Mouse (Mus musculus): ENCODE results near the gene Gm973. TPM values are rescaled to one million over a fixed set of nuclear protein-coding genes. Genes with fewer than 3 reads are reported as not detected.
A peak's percentile ranks its signal among the peaks of the same experiment; 100 is the strongest.

Gm973 gene
- polyA plus RNA-seq, 1 experiment from 2014 or later: 0.73 TPM

DNA sequence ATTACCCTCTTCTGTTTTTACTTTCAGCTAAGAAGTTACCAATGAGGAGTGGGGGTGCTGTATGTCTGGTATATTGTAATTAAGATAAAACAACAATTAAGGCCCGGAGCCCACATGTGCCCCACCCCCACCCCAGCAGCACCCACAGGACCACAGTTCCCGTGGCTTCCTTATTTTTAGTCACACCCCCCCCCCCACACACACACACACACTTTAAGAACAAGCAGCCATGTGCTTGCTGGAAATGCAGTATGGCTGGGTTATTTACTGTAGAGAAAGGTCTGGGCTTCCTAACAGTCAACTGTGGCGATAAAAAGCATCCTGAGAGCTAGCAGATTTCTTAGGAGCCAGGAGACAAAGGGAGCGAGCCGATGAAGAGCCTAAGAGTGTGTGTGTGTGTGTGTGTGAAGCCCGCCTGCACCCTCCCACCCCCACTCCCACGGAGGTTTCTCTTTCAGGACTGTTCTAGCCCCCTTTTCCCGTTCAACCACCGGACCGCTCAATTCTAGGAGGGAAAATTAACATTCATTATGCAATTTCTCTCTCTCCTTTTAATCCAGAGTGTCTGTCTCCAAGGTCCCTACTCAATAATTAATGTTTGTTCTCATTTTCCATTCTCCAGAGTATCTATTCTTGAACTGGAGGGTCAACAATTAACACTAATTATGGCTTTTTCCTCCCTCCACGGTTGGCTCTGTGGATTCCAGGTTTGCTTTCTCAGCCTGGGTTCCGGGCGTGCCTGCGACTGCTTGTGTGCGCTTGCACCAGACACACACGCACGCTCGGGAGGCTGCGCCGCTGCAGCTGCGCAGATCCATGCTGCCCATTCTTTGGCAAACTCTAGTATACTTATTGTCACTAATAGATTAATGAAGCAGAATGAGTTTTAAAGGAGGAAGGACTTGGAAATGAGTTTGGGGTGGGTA lies 58.5 kb downstream of the Gm973 start:
- peak overlapping the region; percentile 53 for H3K4me2 ChIP-seq
- H3K4me3 ChIP-seq (replicated peaks): peak overlapping the region; percentile 21
- no peak for ATAC-seq (replicated peaks; ENCODE audit: low FRiP score)
- peaks cover 42% of the 10 kb centered on the region for H3K4me1 ChIP-seq
- 25% methylated on average over 21 of the region's 21 CpGs for WGBS
- no peaks in the 10 kb centered on the region for H3K9me3 ChIP-seq (replicated peaks)
- no peaks in the 10 kb centered on the region for H3K36me3 ChIP-seq
- no peaks in the 10 kb centered on the region for H3K27me3 ChIP-seq
- 0 out of 2 replicates have a peak overlapping the region, but pooled peaks have one; percentile 5 for H3K9ac ChIP-seq
- peak overlapping the region; percentile 39; the same call in 1 of the 2 replicates for H3K27ac ChIP-seq

DNA sequence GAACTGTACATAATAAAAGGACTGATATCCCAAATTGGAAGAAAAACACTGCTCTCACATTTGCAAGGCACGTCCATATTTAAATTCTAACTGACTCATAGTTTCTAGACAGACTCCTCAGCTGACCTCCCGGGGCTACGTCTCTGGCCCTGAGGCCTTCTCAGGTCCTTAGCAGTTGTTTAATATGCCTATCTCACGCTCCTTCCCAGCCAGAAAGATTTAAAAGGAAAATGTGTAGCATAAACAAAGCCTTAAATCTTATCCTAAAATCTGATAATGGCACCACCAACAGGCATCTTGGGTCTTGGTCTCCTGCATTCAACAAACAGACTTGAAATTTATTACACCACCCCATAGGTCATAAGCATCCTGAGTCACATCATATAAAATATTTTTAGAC lies 62.7 kb downstream of the Gm973 start:
- Histone ChIP-seq H3K4me2 (no peak overlapping the region), H3K9me3 (replicated peaks) (no peaks in the 10 kb centered on the region), H3K4me1 (peaks cover 50% of the 10 kb centered on the region), H3K4me3 (replicated peaks) (no peak overlapping the region), H3K27ac (peak overlapping the region; percentile 82; the same call in 1 of the 2 replicates), H3K36me3 (no peaks in the 10 kb centered on the region), H3K9ac (no peak overlapping the region), H3K27me3 (no peaks in the 10 kb centered on the region)
- WGBS: 43% methylated on average over 4 of the region's 4 CpGs
- ATAC-seq (replicated peaks; ENCODE audit: low FRiP score): no peak

DNA sequence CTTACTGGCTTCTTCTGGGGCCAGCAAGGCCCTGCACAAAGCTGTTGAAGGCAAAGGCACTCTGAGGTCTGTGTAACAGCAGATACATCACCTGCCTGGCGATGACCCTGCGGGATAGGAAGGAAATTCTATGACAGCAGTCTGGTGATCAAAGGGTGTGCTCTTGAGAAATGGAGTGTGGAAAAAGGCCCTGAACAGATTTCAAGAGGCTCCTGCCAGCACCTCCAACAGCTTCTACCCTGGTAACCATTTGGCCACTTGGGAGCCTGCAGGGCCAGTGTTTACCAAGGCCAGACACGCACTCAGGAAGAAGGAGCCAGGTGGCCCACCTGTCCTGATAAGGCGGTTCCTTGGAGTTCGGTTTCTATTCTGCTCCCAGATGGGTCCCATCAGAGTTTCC lies 63.3 kb downstream of the Gm973 start:
- Histone ChIP-seq H3K4me3 (replicated peaks) (no peak overlapping the region), H3K9me3 (replicated peaks) (no peaks in the 10 kb centered on the region), H3K4me2 (0 out of 2 replicates have a peak overlapping the region, but pooled peaks have one; percentile 10), H3K9ac (no peak overlapping the region), H3K36me3 (no peaks in the 10 kb centered on the region), H3K27ac (peak overlapping the region; percentile 82), H3K27me3 (no peaks in the 10 kb centered on the region), H3K4me1 (peaks cover 50% of the 10 kb centered on the region)
- WGBS: 36% methylated on average over 5 of the region's 5 CpGs
- no peak for ATAC-seq (replicated peaks; ENCODE audit: low FRiP score)

DNA sequence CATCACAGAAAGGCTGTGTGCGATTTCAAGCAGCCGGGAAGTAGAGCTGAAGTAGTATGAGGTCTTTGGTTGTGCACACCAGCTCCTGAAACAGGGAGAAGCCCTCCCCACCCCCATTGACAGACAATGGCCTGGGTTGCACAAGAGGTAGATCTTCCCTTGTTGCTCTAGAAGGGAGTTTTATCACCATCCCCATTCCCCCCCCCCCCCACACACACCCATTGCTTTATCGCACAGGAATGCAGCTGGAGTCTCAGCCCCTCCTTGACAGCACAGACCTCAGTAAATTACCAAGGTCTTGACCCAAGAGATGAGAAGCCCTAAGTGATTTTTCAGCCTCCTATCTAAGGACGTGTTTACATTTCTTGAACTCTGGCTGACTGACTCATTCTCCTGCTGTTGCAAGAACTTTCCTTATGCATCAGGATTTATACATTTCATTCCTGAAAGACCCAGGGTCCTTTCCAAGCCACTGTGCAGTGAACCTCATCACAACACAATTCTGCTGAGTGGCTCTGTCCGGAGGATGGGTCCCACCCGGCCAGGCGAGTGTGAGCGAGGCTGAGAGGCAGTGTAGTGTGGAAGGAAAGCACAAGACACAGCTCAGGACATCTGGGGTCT lies 64.2 kb downstream of the Gm973 start:
- no peak overlapping the region for H3K9ac ChIP-seq
- ATAC-seq (replicated peaks; ENCODE audit: low FRiP score): peak; percentile 89
- peak overlapping the region; percentile 10; the same call in 1 of the 2 replicates for H3K4me2 ChIP-seq
- H3K27ac ChIP-seq: peak overlapping the region; percentile 82
- H3K9me3 ChIP-seq (replicated peaks): no peaks in the 10 kb centered on the region
- H3K4me1 ChIP-seq: peaks cover 51% of the 10 kb centered on the region
- no peak overlapping the region for H3K4me3 ChIP-seq (replicated peaks)
- no peaks in the 10 kb centered on the region for H3K36me3 ChIP-seq
- H3K27me3 ChIP-seq: no peaks in the 10 kb centered on the region
- WGBS: 15% methylated on average over 8 of the region's 8 CpGs

DNA sequence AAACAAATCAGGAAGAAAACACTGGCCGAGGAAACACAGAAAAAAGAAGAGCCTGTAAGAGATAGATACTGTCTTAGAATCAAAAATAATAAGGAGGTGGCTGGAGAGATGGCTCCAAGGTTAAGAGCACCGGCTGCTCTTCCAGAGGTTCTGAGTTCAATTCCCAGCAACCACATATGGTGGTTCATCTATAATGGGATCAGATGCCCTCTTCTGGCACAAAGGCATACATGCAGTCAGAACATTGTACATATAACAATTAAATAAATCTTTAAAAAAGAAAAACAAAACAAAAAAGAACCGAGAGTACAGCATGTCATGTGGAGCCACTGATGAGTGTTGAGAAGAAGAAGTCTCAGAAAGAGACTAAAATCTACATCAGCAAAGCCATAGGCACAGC lies 64.8 kb downstream of the Gm973 start:
- H3K4me2 ChIP-seq: no peak overlapping the region
- H3K9ac ChIP-seq: no peak overlapping the region
- WGBS: 70% methylated on average over 3 of the region's 3 CpGs
- no peak overlapping the region for H3K4me3 ChIP-seq (replicated peaks)
- peak overlapping the region; percentile 82 for H3K27ac ChIP-seq
- no peak for ATAC-seq (replicated peaks; ENCODE audit: low FRiP score)
- H3K36me3 ChIP-seq: no peaks in the 10 kb centered on the region
- H3K4me1 ChIP-seq: peaks cover 49% of the 10 kb centered on the region
- no peaks in the 10 kb centered on the region for H3K27me3 ChIP-seq
- no peaks in the 10 kb centered on the region for H3K9me3 ChIP-seq (replicated peaks)

DNA sequence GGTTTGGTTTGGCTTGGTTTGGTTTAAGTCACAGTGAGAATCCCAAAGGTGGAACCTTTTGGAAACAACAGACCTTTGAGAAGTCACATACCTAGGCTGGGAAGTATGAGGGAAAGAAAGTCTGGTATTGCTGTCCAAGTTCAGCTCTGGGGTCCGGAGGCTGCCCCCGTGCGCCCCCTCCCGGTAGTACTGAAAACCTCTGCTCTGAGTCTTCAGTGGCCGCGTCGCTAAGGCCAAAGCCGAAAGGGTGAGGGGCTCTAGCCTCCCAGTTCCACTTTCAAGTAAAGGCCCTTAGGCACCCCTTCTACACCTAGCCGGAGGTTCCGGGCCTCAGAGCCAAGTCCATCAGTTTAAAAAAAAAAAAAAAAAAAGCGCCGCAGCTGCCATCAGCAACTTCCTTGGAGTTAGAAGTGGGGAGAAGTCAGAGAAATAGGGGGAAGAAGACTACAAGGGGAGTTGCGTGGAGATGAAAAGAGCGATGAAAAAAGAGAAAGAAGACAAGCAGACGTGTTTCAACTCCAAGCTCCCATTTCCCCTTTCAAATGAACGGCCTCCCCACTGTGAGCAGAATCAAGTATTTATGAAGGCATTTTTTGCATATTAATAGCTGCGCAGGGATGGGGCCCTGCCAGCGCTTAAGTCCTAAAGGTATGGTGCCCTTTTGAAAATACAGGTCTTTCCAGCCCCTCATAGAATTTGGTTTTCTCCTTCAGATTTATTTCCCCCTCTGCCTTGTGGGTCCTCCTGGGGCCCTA lies 68.8 kb downstream of the Gm973 start:
- peak overlapping the region; percentile 54 for H3K4me2 ChIP-seq
- peaks cover 33% of the 10 kb centered on the region for H3K4me1 ChIP-seq
- H3K4me3 ChIP-seq (replicated peaks): peak overlapping the region; percentile 24
- no peak overlapping the region for H3K9ac ChIP-seq
- H3K9me3 ChIP-seq (replicated peaks): no peaks in the 10 kb centered on the region
- 13% methylated on average over 18 of the region's 18 CpGs for WGBS
- peak; percentile 56; the same call in 1 of the 2 replicates for ATAC-seq (replicated peaks; ENCODE audit: low FRiP score)
- H3K27me3 ChIP-seq: no peaks in the 10 kb centered on the region
- no peak overlapping the region for H3K27ac ChIP-seq
- H3K36me3 ChIP-seq: no peaks in the 10 kb centered on the region

DNA sequence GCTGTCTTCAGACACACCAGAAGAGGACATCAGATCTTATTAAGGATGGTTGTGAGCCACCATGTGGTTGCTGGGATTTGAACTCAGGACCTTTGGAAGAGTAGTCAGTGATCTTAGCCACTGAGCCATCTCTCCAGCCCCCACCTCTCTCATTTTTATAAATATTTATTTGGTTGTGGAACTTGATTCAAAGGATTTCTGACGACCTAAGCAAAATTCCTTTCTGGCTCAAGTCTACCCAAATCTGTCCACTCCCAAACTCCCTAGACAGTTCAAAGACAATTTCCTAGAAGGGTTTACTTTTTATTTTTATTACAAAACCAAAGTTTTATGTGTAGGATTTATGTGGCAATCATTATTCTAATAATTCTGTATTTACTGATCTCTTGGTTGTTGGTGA lies 73.2 kb downstream of the Gm973 start:
- Histone ChIP-seq H3K27ac (no peak overlapping the region), H3K4me2 (no peak overlapping the region), H3K9ac (no peak overlapping the region), H3K27me3 (peaks cover 12% of the 10 kb centered on the region), H3K4me1 (peaks cover 47% of the 10 kb centered on the region), H3K9me3 (replicated peaks) (no peaks in the 10 kb centered on the region), H3K4me3 (replicated peaks) (no peak overlapping the region), H3K36me3 (no peaks in the 10 kb centered on the region)
- no peak for ATAC-seq (replicated peaks; ENCODE audit: low FRiP score)
- 67% methylated on average over 1 of the region's 1 CpGs for WGBS

DNA sequence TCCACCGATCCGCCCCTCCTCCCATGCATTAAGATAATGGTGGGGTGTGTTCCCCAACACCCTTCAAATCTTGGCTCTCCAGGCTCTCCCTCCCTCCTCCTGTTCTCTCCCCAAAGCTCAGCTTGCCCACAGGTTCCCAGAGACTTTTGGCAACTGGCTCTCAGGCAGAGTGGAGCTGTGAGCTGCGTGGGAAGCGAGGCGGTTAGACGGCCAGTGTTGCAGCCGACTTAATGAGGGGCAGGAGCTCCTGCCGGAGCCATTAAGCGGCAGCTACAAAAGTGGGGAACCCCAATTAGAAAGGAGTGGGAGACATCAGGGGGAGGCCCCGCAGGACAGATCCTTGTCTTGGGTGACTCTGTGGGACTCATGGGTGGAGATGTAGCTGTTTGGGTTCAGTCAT lies 76.3 kb downstream of the Gm973 start:
- Histone ChIP-seq H3K4me3 (replicated peaks) (peak overlapping the region; percentile 15), H3K36me3 (no peaks in the 10 kb centered on the region), H3K27me3 (peaks cover 13% of the 10 kb centered on the region), H3K9me3 (replicated peaks) (no peaks in the 10 kb centered on the region), H3K9ac (0 out of 2 replicates have a peak overlapping the region, but pooled peaks have one; percentile 3), H3K4me1 (peaks cover 44% of the 10 kb centered on the region), H3K4me2 (peak overlapping the region; percentile 44), H3K27ac (no peak overlapping the region)
- WGBS: 20% methylated on average over 10 of the region's 10 CpGs
- no peak for ATAC-seq (replicated peaks; ENCODE audit: low FRiP score)

DNA sequence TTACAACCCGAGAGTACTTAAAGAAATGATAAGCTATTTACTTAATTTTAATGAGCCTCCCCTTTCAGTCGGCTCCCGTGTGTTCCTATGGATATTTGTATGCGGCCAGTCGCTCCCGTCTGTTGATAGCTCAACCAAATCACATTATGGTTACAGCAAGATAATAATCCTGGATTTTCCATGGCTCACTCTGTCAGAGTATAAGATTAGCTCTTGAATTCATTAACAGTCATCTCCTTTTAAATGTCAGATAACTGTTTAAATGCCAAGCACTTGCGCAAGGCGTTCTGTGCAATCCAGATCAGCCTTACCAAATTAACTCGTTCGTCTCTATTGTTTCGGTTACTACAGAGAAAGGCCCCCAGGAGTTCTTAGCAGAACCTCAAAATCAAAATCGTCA lies 76.8 kb downstream of the Gm973 start:
- Histone ChIP-seq H3K4me3 (replicated peaks) (no peak overlapping the region), H3K27ac (no peak overlapping the region), H3K4me1 (peaks cover 44% of the 10 kb centered on the region), H3K4me2 (peak overlapping the region; percentile 44), H3K9me3 (replicated peaks) (no peaks in the 10 kb centered on the region), H3K36me3 (no peaks in the 10 kb centered on the region), H3K9ac (no peak overlapping the region), H3K27me3 (peaks cover 15% of the 10 kb centered on the region)
- no peak for ATAC-seq (replicated peaks; ENCODE audit: low FRiP score)
- WGBS: 39% methylated on average over 12 of the region's 12 CpGs

DNA sequence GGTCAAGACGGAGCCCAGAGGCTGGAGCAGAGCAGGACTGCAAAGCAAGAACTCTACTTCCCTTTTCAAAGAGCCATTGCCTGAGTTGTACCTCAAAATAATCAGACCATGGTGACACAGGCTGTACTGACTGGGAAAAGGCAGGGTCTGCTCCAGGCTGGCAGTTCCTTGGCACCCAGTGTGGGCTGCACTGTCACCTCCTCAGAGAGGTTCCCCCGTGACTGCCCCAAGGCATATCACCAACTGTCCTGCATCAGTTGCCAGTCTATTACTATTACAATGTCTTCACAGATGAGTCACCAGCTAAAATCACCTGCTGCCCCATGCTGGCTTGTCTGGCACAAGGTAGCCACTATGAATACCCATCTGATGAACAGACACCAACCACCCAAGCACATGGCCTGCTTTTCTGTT lies 77.6 kb downstream of the Gm973 start:
- H3K4me3 ChIP-seq (replicated peaks): no peak overlapping the region
- H3K9me3 ChIP-seq (replicated peaks): no peaks in the 10 kb centered on the region
- WGBS: 83% methylated on average over 2 of the region's 2 CpGs
- peaks cover 15% of the 10 kb centered on the region for H3K27me3 ChIP-seq
- no peak overlapping the region for H3K9ac ChIP-seq
- peaks cover 44% of the 10 kb centered on the region for H3K4me1 ChIP-seq
- no peak for ATAC-seq (replicated peaks; ENCODE audit: low FRiP score)
- H3K36me3 ChIP-seq: no peaks in the 10 kb centered on the region
- no peak overlapping the region for H3K27ac ChIP-seq
- H3K4me2 ChIP-seq: no peak overlapping the region

DNA sequence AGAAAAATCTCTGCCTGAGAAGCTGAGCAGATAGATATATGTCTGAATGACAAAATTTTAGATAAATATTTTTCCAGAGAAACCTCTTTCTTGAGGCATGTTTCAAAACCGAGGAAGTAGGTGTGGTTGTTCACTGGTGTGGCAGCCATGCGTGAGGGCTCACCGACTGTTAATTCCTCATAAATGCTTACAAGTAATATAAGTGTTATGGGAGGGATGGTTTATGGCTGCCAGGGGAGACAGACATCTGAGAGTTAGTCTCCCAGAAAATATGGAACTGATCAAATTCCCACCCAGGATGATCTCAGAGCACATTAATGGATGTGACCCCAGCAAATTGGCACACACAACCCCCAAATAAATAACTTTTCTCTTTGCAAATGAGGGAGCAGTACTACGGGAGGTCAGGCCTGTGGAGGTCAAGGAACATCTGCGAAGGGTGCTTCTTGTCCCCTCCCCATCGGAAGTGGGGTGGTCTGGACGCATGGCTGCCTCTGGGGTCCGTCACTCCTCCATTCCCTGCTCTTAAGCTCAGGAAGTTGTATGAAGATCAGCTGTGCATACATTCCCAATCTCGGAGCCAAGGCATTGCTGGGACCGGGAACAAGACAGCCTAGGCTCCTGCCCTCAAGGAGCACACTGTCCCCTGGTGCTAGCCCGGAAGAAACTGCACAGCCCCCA lies 78.7 kb downstream of the Gm973 start:
- Histone ChIP-seq H3K4me3 (replicated peaks) (no peak overlapping the region), H3K9me3 (replicated peaks) (no peaks in the 10 kb centered on the region), H3K4me2 (no peak overlapping the region), H3K36me3 (no peaks in the 10 kb centered on the region), H3K27ac (peak overlapping the region; percentile 61), H3K4me1 (peaks cover 43% of the 10 kb centered on the region), H3K9ac (no peak overlapping the region), H3K27me3 (peaks cover 15% of the 10 kb centered on the region)
- ATAC-seq (replicated peaks; ENCODE audit: low FRiP score): peak; percentile 78
- 40% methylated on average over 11 of the region's 11 CpGs for WGBS
